Mouse (Mus musculus) kidney, adult 18-20 months (tissue): ENCODE data around the gene Gm17545.
A peak's percentile ranks its signal among the peaks of the same experiment; 100 is the strongest.

ENCODE experiments used
- DNase-seq: peaks from one replicate; pipeline ENCODE4 v3.0.0; 2021

Gene Gm17545

GRCm38 (mm10) chr9:22447213-22447612 is 6.9 kb upstream of the Gm17545 start:
- no peak for DNase-seq

GRCm38 (mm10) chr9:22448420-22448819 is 5.7 kb upstream of the Gm17545 start:
- DNase-seq, result no peak

- no peak for DNase-seq
Measured at GRCm38 (mm10) chr9:22449209-22449608, 4.9 kb upstream of the Gm17545 start.

- no peak for DNase-seq
Measured at GRCm38 (mm10) chr9:22452697-22453096, 1.4 kb upstream of the Gm17545 start.

GRCm38 (mm10) chr9:22453501-22453924 is 577 bp upstream of the Gm17545 start:
- no peak for DNase-seq

GRCm38 (mm10) chr9:22455041-22455440 is 951 bp downstream of the Gm17545 start:
- DNase-seq, result no peak

GRCm38 (mm10) chr9:22457142-22457835 is 3.2 kb downstream of the Gm17545 start:
- no peak for DNase-seq

- no peak for DNase-seq
Measured at GRCm38 (mm10) chr9:22461946-22462345, 7.9 kb downstream of the Gm17545 start.

- no peak for DNase-seq
Measured at GRCm38 (mm10) chr9:22466212-22466611, 12.1 kb downstream of the Gm17545 start.

GRCm38 (mm10) chr9:22467371-22468169 is 13.5 kb downstream of the Gm17545 start:
- peak; percentile 56 for DNase-seq

- DNase-seq, result peak; percentile 70
Measured at GRCm38 (mm10) chr9:22468170-22468898, 14.2 kb downstream of the Gm17545 start.

- no peak for DNase-seq
Measured at GRCm38 (mm10) chr9:22468899-22469259, 14.8 kb downstream of the Gm17545 start.

- no peak for DNase-seq
Measured at GRCm38 (mm10) chr9:22469643-22470042, 15.6 kb downstream of the Gm17545 start, which contains the start of gene Rp9. TSS of gene Rp9 (minus strand) at chr9:22469743.

- peak; percentile 91 for DNase-seq
Measured at GRCm38 (mm10) chr9:22475424-22475868, 21.4 kb downstream of the Gm17545 start, which contains the start of gene Bbs9. TSS of gene Bbs9 (plus strand) at chr9:22475715.

- no peak for DNase-seq
Measured at GRCm38 (mm10) chr9:22476265-22476664, 22.2 kb downstream of the Gm17545 start.

GRCm38 (mm10) chr9:22478946-22479345 is 24.9 kb downstream of the Gm17545 start:
- no peak for DNase-seq

- DNase-seq, result no peak
Measured at GRCm38 (mm10) chr9:22483866-22484561, 29.9 kb downstream of the Gm17545 start.

GRCm38 (mm10) chr9:22484562-22485308 is 30.6 kb downstream of the Gm17545 start:
- no peak for DNase-seq

GRCm38 (mm10) chr9:22486211-22486610 is 32.1 kb downstream of the Gm17545 start:
- DNase-seq, result no peak

- DNase-seq, result no peak
Measured at GRCm38 (mm10) chr9:22488963-22489362, 34.9 kb downstream of the Gm17545 start.

GRCm38 (mm10) chr9:22494203-22494807 is 40.2 kb downstream of the Gm17545 start:
- DNase-seq, result no peak
